Mouse (Mus musculus) ES-E14 (cell line): Measurements from ENCODE around the gene Osbpl6. TPM values are rescaled to one million over a fixed set of nuclear protein-coding genes. Genes with fewer than 3 reads are reported as not detected.

Experiments used
- DNase-seq: peaks from one replicate; pipeline ENCODE4 v3.0.0-alpha.2; 2013; ENCODE audit warnings: low read depth, low spot score
- H3K27ac ChIP-seq: 2 replicates; pipeline ENCODE4 v1.5.1; 2012; ENCODE audit warnings: low read depth, mild to moderate bottlenecking, low read length, moderate library complexity, mixed read lengths; ENCODE audit not compliant: poor library complexity, insufficient read depth, severe bottlenecking
- H3K36me3 ChIP-seq: 2 replicates; pipeline ENCODE4 v1.6.1; 2012; ENCODE audit warnings: mild to moderate bottlenecking, low read length, moderate library complexity, mixed read lengths; ENCODE audit not compliant: control insufficient read depth, poor library complexity, insufficient read depth, severe bottlenecking
- H3K4me1 ChIP-seq, 2 experiments: fragments of 150-350 bp in 1 of 2; sonication (generic) in 1 of 2; 2 replicates each; pipeline ENCODE4 v1.6.1; 2012; ENCODE audit warnings: low read length in 2 of 2, mild to moderate bottlenecking in 1 of 2, mixed read lengths in 1 of 2; ENCODE audit not compliant: control insufficient read depth in 2 of 2, insufficient read depth in 2 of 2, poor library complexity in 1 of 2
- H3K4me3 ChIP-seq, 2 experiments: fragments of 150-350 bp in 1 of 2; sonication (generic) in 1 of 2; 2 replicates each; pipeline ENCODE4 v1.5.1; 2012; ENCODE audit warnings: low read length in 2 of 2, low read depth in 1 of 2, mild to moderate bottlenecking in 1 of 2, mixed read lengths in 1 of 2; ENCODE audit not compliant: insufficient read depth in 1 of 2, poor library complexity in 1 of 2, severe bottlenecking in 1 of 2
- H3K9ac ChIP-seq: 2 replicates; pipeline ENCODE4 v1.6.1; 2012; ENCODE audit warnings: low read depth, mild to moderate bottlenecking, low read length, mixed read lengths; ENCODE audit not compliant: poor library complexity, insufficient read depth, severe bottlenecking
- H3K9me3 ChIP-seq: fragments of 150-350 bp; sonication (generic); 2 replicates; pipeline ENCODE4 v1.6.1; 2012; ENCODE audit warnings: low read depth, mild to moderate bottlenecking, low read length; ENCODE audit not compliant: control insufficient read depth, insufficient read depth
- CHD2 ChIP-seq: IDR thresholded peaks from 2 replicates; pipeline ENCODE4 v1.6.1; 2014; ENCODE audit warnings: mild to moderate bottlenecking, low read depth, low read length, inconsistent platforms
- HCFC1 ChIP-seq: IDR thresholded peaks from 2 replicates; pipeline ENCODE4 v1.6.1; 2012; ENCODE audit warnings: low read length, inconsistent platforms, borderline replicate concordance; ENCODE audit not compliant: insufficient read depth
- MAFK ChIP-seq: IDR thresholded peaks from 2 replicates; pipeline ENCODE4 v1.6.1; 2014; ENCODE audit warnings: mild to moderate bottlenecking, low read depth, low read length, inconsistent platforms; ENCODE audit not compliant: insufficient read depth
- ZC3H11A ChIP-seq: IDR thresholded peaks from 2 replicates; pipeline ENCODE4 v1.6.1; 2012; ENCODE audit warnings: low read depth, mild to moderate bottlenecking, inconsistent platforms, low read length, borderline replicate concordance
- ZNF384 ChIP-seq: IDR thresholded peaks from 2 replicates; pipeline ENCODE4 v1.6.1; 2012; ENCODE audit warnings: low read depth, low read length, inconsistent platforms
- in situ Hi-C, 2 experiments: fragments of 600-800 bp; cut with MboI; formaldehyde crosslinking; loops; one replicate each; pipeline ENCODE4 v1.15.1; 2025; ENCODE audit warnings: low sequenced_read_pairs in 2 of 2, inconsistent platforms in 1 of 2; ENCODE audit not compliant: unreplicated experiment in 2 of 2
- total RNA-seq: library from RNA; depleted of rRNA; stranded (reverse); fragments of 300-350 nt; gene quantifications from 2 replicates; pipeline ENCODE4 v1.2.3, GENCODE M21; 2012

The Osbpl6 gene
- total RNA-seq, 1 experiment = 0.45 TPM

GRCm38 (mm10) chr2:76488764-76489163 is 82.5 kb downstream of the Osbpl6 start:
- Histone ChIP-seq H3K9ac (no peak overlapping the region), H3K4me3 (no peak overlapping the region), H3K9me3 (no peaks in the 10 kb centered on the region), H3K4me1 (no peaks in the 10 kb centered on the region), H3K27ac (no peak overlapping the region), H3K36me3 (no peaks in the 10 kb centered on the region)
- no peak for TF ChIP-seq ZNF384
- no peak for TF ChIP-seq ZC3H11A
- no peak for TF ChIP-seq CHD2
- TF ChIP-seq MAFK = no peak
- no peak for TF ChIP-seq HCFC1
- DNase-seq = no peak
- in situ Hi-C loops = no loop called here

GRCm38 (mm10) chr2:76490198-76490597 is 83.9 kb downstream of the Osbpl6 start:
- in situ Hi-C loops = no loop called here
- Histone ChIP-seq H3K36me3 (no peaks in the 10 kb centered on the region), H3K27ac (no peak overlapping the region), H3K9ac (no peak overlapping the region), H3K4me1 (no peaks in the 10 kb centered on the region), H3K9me3 (no peaks in the 10 kb centered on the region), H3K4me3 (no peak overlapping the region)
- TF ChIP-seq ZC3H11A = no peak
- DNase-seq = no peak

- no peaks in the 10 kb centered on the region for H3K9me3 ChIP-seq
- no peak for DNase-seq
- no peaks in the 10 kb centered on the region for H3K36me3 ChIP-seq
- H3K4me1 ChIP-seq = no peaks in the 10 kb centered on the region
- in situ Hi-C loops = no loop called here
- TF ChIP-seq CHD2 (no peak), HCFC1 (no peak), ZNF384 (no peak), ZC3H11A (no peak), MAFK (no peak)
- no peak overlapping the region for H3K27ac ChIP-seq
- H3K9ac ChIP-seq = no peak overlapping the region
- no peak overlapping the region for H3K4me3 ChIP-seq
Measured at GRCm38 (mm10) chr2:76491371-76491770, 85.1 kb downstream of the Osbpl6 start.

GRCm38 (mm10) chr2:76492224-76492623 is 85.9 kb downstream of the Osbpl6 start:
- DNase-seq = no peak
- H3K9me3 ChIP-seq = no peaks in the 10 kb centered on the region
- no peak overlapping the region for H3K4me3 ChIP-seq
- H3K9ac ChIP-seq = no peak overlapping the region
- no peaks in the 10 kb centered on the region for H3K4me1 ChIP-seq
- in situ Hi-C loops = no loop called here
- no peak overlapping the region for H3K27ac ChIP-seq
- H3K36me3 ChIP-seq = no peaks in the 10 kb centered on the region
- no peak for TF ChIP-seq CHD2
- TF ChIP-seq HCFC1 = no peak
- TF ChIP-seq ZNF384 = no peak
- TF ChIP-seq ZC3H11A = no peak
- TF ChIP-seq MAFK = no peak

- in situ Hi-C loops = no loop called here
- H3K4me1 ChIP-seq = no peaks in the 10 kb centered on the region
- DNase-seq = no peak
- no peaks in the 10 kb centered on the region for H3K9me3 ChIP-seq
- no peak overlapping the region for H3K9ac ChIP-seq
- TF ChIP-seq ZNF384 (no peak), CHD2 (no peak), HCFC1 (no peak), MAFK (no peak)
- no peak overlapping the region for H3K4me3 ChIP-seq
- no peak overlapping the region for H3K27ac ChIP-seq
- no peaks in the 10 kb centered on the region for H3K36me3 ChIP-seq
Measured at GRCm38 (mm10) chr2:76496006-76496748, 89.9 kb downstream of the Osbpl6 start.
